Mouse (Mus musculus): Measurements from ENCODE around the gene BC049715.
A peak's percentile ranks its signal among the peaks of the same experiment; 100 is the strongest.
"Not testable (repeated sequence)": the region's sequence is repeated elsewhere in the genome, so short reads cannot be mapped to it uniquely, and the experiment has no call there.

Gene BC049715

GRCm38 (mm10) chr6:136827516-136827880 lies at the start of gene BC049715:
Gene BC049715 (plus strand): TSS chr6:136827626.
- DNase-seq (ENCODE audit: low read depth, low spot score), result no peak

- no peak for DNase-seq (ENCODE audit: low read depth, low spot score)
Measured at GRCm38 (mm10) chr6:136781377-136781986, 45.9 kb upstream of the BC049715 start, which contains the start of gene Gucy2c. Gene Gucy2c (minus strand): TSS chr6:136781765.

GRCm38 (mm10) chr6:136782146-136782545 lies 45.3 kb upstream of the BC049715 start:
- no peak for DNase-seq (ENCODE audit: low read depth, low spot score)

GRCm38 (mm10) chr6:136782761-136783160 lies 44.7 kb upstream of the BC049715 start:
- no peak for DNase-seq (ENCODE audit: low read depth, low spot score)

- no peak for DNase-seq (ENCODE audit: low read depth, low spot score)
Measured at GRCm38 (mm10) chr6:136789391-136789971, 37.9 kb upstream of the BC049715 start.

- no peak for DNase-seq (ENCODE audit: low read depth, low spot score)
Measured at GRCm38 (mm10) chr6:136792884-136793758, 34.3 kb upstream of the BC049715 start.

- DNase-seq (ENCODE audit: low read depth, low spot score), result no peak
Measured at GRCm38 (mm10) chr6:136793831-136794525, 33.4 kb upstream of the BC049715 start.

- no peak for DNase-seq (ENCODE audit: low read depth, low spot score)
Measured at GRCm38 (mm10) chr6:136795110-136795509, 32.3 kb upstream of the BC049715 start.

GRCm38 (mm10) chr6:136795850-136796249 lies 31.6 kb upstream of the BC049715 start:
- no peak for DNase-seq (ENCODE audit: low read depth, low spot score)

GRCm38 (mm10) chr6:136797874-136798693 lies 29.3 kb upstream of the BC049715 start:
- not testable (repeated sequence) for DNase-seq (ENCODE audit: low read depth, low spot score)

GRCm38 (mm10) chr6:136800710-136801109 lies 26.7 kb upstream of the BC049715 start:
- DNase-seq (ENCODE audit: low read depth, low spot score), result no peak

- DNase-seq (ENCODE audit: low read depth, low spot score), result no peak
Measured at GRCm38 (mm10) chr6:136801274-136801673, 26.2 kb upstream of the BC049715 start.

- DNase-seq (ENCODE audit: low read depth, low spot score), result no peak
Measured at GRCm38 (mm10) chr6:136803093-136803738, 24.2 kb upstream of the BC049715 start.

GRCm38 (mm10) chr6:136803739-136804633 lies 23.4 kb upstream of the BC049715 start, which contains the start of gene Hist4h4:
Gene Hist4h4 (minus strand): TSS chr6:136804415.
- peak; percentile 90 for DNase-seq (ENCODE audit: low read depth, low spot score)

- no peak for DNase-seq (ENCODE audit: low read depth, low spot score)
Measured at GRCm38 (mm10) chr6:136804705-136805408, 22.6 kb upstream of the BC049715 start.

GRCm38 (mm10) chr6:136805409-136805775 lies 22.0 kb upstream of the BC049715 start:
- DNase-seq (ENCODE audit: low read depth, low spot score), result no peak

GRCm38 (mm10) chr6:136806819-136807218 lies 20.6 kb upstream of the BC049715 start:
- no peak for DNase-seq (ENCODE audit: low read depth, low spot score)

GRCm38 (mm10) chr6:136807395-136808013 lies 19.9 kb upstream of the BC049715 start:
- no peak for DNase-seq (ENCODE audit: low read depth, low spot score)

Measured in WW6 (cell line).